Mouse (Mus musculus) neural tube, embryonic 13.5 days (tissue): ENCODE results near the gene Klf13. TPM values are rescaled to one million over a fixed set of nuclear protein-coding genes. Genes with fewer than 3 reads are reported as not detected.

Experiments used
- ATAC-seq: fragments of 200-750 bp; cut with Nextera tagmentation; 2 replicates; pipeline ENCODE4 v1.8.0; 2017; ENCODE audit warnings: low read depth, mild to moderate bottlenecking, moderate TSS enrichment, moderate library complexity
- H3K27ac ChIP-seq: fragments of 300-500 bp; sonication (generic); replicated peaks from 2 replicates; pipeline ENCODE4 v1.5.1; 2015; ENCODE audit warnings: moderate library complexity, mild to moderate bottlenecking, inconsistent platforms
- H3K27me3 ChIP-seq: fragments of 300-500 bp; sonication (generic); 2 replicates; pipeline ENCODE4 v1.6.1; 2015; ENCODE audit warnings: mild to moderate bottlenecking, inconsistent platforms
- H3K36me3 ChIP-seq: fragments of 300-500 bp; sonication (generic); 2 replicates; pipeline ENCODE4 v1.6.1; 2015; ENCODE audit warnings: mild to moderate bottlenecking, inconsistent platforms
- H3K4me1 ChIP-seq: fragments of 300-500 bp; sonication (generic); replicated peaks from 2 replicates; pipeline ENCODE4 v1.6.1; 2015; ENCODE audit warnings: inconsistent platforms
- H3K4me2 ChIP-seq: fragments of 300-500 bp; sonication (generic); 2 replicates; pipeline ENCODE4 v1.6.1; 2015; ENCODE audit warnings: inconsistent platforms, mild to moderate bottlenecking, moderate library complexity
- H3K4me3 ChIP-seq: fragments of 300-500 bp; sonication (generic); 2 replicates; pipeline ENCODE4 v1.5.1; 2015; ENCODE audit warnings: mild to moderate bottlenecking, inconsistent platforms
- H3K9ac ChIP-seq: fragments of 300-500 bp; sonication (generic); 2 replicates; pipeline ENCODE4 v1.6.1; 2015; ENCODE audit warnings: moderate library complexity, mild to moderate bottlenecking, inconsistent platforms
- H3K9me3 ChIP-seq: fragments of 300-500 bp; sonication (generic); 2 replicates; pipeline ENCODE4 v1.6.1; 2016; ENCODE audit warnings: inconsistent platforms
- WGBS: fragments of 180-500 bp; shearing (Covaris S2); methylation state at CpG from one replicate; pipeline ENCODE4 v1.1.7; 2015; 5-methylcytosine and 5-hydroxymethylcytosine counted together
- polyA plus RNA-seq: library from polyadenylated mRNA; unstranded; fragments of >200 nt; fragmentation: Nextera tagmentation; extraction: Ambion mirVana; gene quantifications from 2 replicates; pipeline ENCODE4 v1.2.1, GENCODE M21; 2015

Klf13 gene
- polyA plus RNA-seq, 1 experiment from 2014 or later = 32.5 TPM

DNA sequence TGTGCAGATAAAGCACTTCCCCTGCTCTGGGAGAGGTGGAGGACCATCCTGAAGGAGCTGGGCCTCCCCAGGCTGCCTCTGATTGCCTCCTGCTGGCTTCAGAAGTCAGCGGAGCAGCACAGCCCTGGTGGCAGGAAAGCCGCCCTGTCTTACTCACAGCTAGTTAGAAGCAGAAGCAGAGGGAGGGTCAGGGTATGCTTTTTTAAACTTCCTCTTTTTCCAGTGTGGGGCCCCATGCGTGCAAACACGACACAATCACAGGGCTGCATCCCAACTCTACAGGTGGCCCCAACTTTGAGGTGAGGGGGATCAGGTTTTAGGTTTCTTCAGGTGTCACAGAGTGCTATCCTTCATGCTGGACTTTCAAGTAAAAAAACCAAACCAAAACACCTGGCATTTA lies 27.8 kb downstream of the Klf13 start:
- WGBS = 46% methylated on average over 4 of the region's 4 CpGs
- Histone ChIP-seq H3K9ac (no peak overlapping the region), H3K27ac (peak overlapping the region; percentile 67; the same call in 1 of the 2 replicates)

DNA sequence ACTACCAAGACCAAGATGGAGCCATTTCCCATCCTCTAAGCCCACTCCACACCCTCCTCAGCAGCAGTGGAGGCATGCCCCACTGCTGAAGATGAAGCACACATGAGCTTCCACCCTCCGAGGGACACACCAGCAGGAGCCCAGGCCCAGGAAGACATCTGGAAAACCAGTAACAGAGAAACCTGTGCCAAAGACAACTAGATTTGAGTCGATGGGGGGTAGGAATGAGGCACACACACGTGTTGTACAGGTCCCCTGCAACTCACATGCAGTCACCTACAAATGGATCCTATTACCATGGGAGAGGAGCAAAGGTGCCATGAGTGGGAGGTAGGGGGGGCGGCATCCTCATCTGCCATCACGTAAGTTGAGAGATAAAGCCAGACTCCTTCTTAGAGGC lies 28.5 kb downstream of the Klf13 start:
- Histone ChIP-seq H3K4me1 (peaks cover 69% of the 10 kb centered on the region), H3K4me2 (no peak overlapping the region), H3K9ac (no peak overlapping the region), H3K9me3 (no peaks in the 10 kb centered on the region), H3K27me3 (no peaks in the 10 kb centered on the region), H3K27ac (no peak overlapping the region), H3K36me3 (no peaks in the 10 kb centered on the region), H3K4me3 (no peak overlapping the region)
- no peak for ATAC-seq
- 72% methylated on average over 5 of the region's 5 CpGs for WGBS

More for the DNA sequence above, 27.8 kb downstream of the Klf13 start:
- ATAC-seq = no peak
- no peak overlapping the region for H3K4me3 ChIP-seq
- H3K4me1 ChIP-seq = peaks cover 69% of the 10 kb centered on the region
- H3K36me3 ChIP-seq = no peaks in the 10 kb centered on the region
- H3K4me2 ChIP-seq = no peak overlapping the region
- no peaks in the 10 kb centered on the region for H3K9me3 ChIP-seq
- H3K27me3 ChIP-seq = no peaks in the 10 kb centered on the region

DNA sequence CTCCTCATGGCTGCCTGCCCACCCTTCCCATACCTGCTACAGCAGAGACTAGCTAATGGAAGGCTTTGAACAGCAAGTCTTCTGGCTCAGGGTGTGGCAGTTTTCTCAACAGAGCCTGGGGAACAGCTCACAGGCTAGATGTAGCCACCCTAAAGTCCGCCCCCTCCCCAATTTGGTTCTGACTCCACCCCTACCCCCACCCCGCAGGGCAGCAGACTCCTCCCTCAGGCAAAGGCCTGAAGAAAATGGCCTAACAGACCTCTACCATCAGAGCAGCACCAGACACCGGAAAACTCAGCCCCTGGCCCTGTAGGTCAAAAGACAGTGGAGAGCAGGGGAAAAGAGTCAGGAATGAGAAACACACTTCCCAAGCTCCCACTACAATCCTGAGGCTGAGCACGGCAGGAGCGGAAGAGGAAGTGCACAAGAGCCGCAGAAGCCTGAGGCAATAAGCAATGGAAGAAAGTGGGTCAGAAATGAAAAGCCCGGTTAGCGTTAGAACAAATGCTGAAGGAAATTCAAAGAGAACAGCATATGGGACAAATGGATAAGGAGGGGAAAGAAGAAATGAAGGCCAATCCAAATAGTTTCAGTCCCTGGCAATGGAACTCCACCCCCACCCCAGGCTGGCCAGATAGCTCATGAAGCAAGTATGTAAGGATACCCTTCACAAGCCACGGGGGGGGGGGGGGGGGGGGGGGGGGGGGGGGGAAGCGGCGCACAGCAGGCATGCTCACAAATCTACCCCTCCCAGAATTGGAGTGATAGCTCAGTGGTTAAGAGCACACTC lies 30.0 kb downstream of the Klf13 start:
- Histone ChIP-seq H3K4me2 (no peak overlapping the region), H3K27ac (peak overlapping the region; percentile 43), H3K9me3 (no peaks in the 10 kb centered on the region), H3K4me3 (no peak overlapping the region), H3K4me1 (peaks cover 61% of the 10 kb centered on the region), H3K36me3 (no peaks in the 10 kb centered on the region), H3K27me3 (no peaks in the 10 kb centered on the region), H3K9ac (0 out of 2 replicates have a peak overlapping the region, but pooled peaks have one; percentile 26)
- ATAC-seq = no peak
- 39% methylated on average over 11 of the region's 11 CpGs for WGBS

DNA sequence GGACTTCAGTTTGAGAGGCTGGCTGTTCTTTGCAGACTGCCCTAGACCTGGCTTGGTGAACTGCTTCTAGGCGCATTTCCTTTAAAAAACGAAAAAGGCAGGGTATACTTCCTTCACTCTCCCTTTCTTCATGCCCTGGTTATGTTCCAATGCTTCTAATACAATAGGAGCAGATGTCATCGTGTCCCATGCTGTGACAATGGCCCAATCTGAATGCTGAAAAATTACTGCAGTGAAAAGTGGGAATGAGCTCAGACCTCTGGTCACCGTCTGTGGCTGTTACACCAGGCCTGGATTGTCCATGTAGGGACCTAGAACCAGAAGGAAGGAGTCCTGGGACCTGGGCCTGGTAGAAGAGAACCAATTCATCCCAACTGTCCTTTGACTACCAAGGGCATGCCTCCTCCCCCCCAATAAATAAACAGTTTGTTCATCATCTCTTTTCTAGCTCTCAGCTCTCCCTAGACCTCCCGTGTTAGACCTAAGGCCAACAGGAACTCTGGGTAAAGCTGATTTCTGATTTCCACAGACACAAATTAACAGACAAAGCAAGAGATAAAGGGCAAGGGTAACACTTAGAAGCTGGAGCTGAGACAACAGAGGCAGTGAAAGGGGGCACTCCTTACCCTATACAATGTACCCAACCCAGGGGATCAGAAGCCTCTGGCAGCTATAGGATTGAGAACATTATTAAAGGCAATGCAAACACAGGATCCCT lies 30.8 kb downstream of the Klf13 start:
- ATAC-seq = no peak
- Histone ChIP-seq H3K4me1 (peaks cover 61% of the 10 kb centered on the region), H3K27ac (peak overlapping the region; percentile 43; the same call in 1 of the 2 replicates)

DNA sequence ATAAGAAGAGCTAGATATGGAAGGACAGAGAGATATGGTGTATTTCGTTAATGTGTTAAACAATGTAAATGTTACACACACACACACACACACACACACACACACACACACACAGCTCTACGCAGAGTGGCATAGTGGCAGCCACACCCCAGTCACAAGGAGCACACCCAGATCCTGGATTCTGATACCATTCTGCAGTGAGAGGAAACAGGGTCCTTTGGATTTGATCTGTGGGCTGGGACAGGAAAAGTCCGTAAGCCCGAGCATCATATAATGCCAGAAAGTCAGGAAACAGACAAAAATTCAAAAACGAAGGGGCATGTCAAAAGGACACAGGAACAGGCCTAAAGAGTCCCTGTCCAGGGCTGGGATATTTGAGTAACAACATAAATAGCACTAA lies 33.1 kb downstream of the Klf13 start:
- H3K4me3 ChIP-seq = no peak overlapping the region
- H3K4me1 ChIP-seq = peaks cover 56% of the 10 kb centered on the region
- no peaks in the 10 kb centered on the region for H3K9me3 ChIP-seq
- 83% methylated on average over 5 of the region's 5 CpGs for WGBS
- no peak overlapping the region for H3K4me2 ChIP-seq
- H3K27ac ChIP-seq = no peak overlapping the region
- H3K36me3 ChIP-seq = no peaks in the 10 kb centered on the region
- ATAC-seq = no peak
- H3K27me3 ChIP-seq = no peaks in the 10 kb centered on the region
- no peak overlapping the region for H3K9ac ChIP-seq

More for the DNA sequence above, 30.8 kb downstream of the Klf13 start:
- 80% methylated on average over 5 of the region's 5 CpGs for WGBS
- Histone ChIP-seq H3K9ac (no peak overlapping the region), H3K4me3 (no peak overlapping the region), H3K4me2 (no peak overlapping the region), H3K9me3 (no peaks in the 10 kb centered on the region), H3K27me3 (no peaks in the 10 kb centered on the region), H3K36me3 (no peaks in the 10 kb centered on the region)

DNA sequence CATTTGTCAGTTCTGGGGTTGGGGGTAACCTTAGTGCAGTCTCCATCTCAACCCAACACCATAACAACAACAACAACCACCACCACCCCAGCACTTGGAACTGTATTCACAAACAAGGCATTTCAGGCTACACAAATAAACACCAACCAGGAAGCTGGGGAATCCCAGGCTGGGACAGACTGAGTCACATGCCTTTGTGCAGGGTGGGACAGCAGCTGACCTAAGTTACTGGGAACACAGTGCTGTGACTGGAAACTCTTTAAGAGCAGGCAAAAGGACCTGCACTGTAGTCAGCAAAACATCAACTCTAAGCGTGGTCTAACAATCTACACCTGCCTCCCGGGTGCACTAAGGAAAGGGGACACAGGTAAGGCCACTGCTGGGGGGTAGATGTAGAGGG lies 33.5 kb downstream of the Klf13 start:
- 93% methylated on average over 2 of the region's 2 CpGs for WGBS
- peaks cover 56% of the 10 kb centered on the region for H3K4me1 ChIP-seq
- no peaks in the 10 kb centered on the region for H3K9me3 ChIP-seq

DNA sequence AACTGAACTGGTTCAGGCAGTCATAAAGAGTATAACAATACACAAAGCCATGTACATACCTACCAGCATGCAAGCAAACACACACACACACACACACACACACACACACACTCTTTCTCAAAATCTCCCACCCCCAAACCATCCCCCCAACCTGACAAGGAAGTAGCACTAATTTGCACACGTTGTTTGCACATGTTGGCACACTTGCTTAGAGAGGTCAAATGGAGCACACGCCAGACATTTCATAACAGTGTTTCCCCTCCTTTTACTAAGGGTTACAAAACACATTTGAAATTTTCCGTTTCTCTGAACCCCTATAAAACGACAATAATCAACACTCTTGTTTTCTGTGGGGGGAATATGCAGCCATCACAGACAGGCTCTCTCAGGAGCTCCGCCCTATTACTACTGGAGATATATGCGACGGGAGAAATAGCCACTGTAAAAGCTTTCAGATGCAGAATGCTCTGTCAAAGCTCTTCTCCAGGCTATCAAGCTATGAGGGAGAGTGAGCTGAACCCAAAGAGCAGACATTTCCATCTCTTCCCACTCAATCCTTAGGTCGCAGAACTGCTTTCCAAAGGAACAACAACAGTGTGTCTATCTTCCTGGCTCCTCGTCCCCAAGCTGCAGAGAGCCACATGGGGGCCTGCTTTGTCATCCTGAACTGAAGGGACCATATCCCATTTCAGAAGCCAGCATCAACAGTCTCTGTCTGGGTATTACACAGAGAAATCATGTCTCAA lies 34.9 kb downstream of the Klf13 start:
- H3K9me3 ChIP-seq = no peaks in the 10 kb centered on the region
- H3K4me2 ChIP-seq = no peak overlapping the region
- no peaks in the 10 kb centered on the region for H3K36me3 ChIP-seq
- H3K27me3 ChIP-seq = no peaks in the 10 kb centered on the region
- no peak overlapping the region for H3K9ac ChIP-seq
- WGBS = 65% methylated on average over 9 of the region's 9 CpGs
- H3K4me3 ChIP-seq = no peak overlapping the region
- ATAC-seq = no peak
- no peak overlapping the region for H3K27ac ChIP-seq
- H3K4me1 ChIP-seq = peaks cover 54% of the 10 kb centered on the region

More for the DNA sequence above, 33.5 kb downstream of the Klf13 start:
- H3K27me3 ChIP-seq = no peaks in the 10 kb centered on the region
- H3K36me3 ChIP-seq = no peaks in the 10 kb centered on the region
- H3K4me2 ChIP-seq = no peak overlapping the region
- no peak overlapping the region for H3K27ac ChIP-seq
- H3K4me3 ChIP-seq = no peak overlapping the region
- H3K9ac ChIP-seq = no peak overlapping the region
- ATAC-seq = no peak

DNA sequence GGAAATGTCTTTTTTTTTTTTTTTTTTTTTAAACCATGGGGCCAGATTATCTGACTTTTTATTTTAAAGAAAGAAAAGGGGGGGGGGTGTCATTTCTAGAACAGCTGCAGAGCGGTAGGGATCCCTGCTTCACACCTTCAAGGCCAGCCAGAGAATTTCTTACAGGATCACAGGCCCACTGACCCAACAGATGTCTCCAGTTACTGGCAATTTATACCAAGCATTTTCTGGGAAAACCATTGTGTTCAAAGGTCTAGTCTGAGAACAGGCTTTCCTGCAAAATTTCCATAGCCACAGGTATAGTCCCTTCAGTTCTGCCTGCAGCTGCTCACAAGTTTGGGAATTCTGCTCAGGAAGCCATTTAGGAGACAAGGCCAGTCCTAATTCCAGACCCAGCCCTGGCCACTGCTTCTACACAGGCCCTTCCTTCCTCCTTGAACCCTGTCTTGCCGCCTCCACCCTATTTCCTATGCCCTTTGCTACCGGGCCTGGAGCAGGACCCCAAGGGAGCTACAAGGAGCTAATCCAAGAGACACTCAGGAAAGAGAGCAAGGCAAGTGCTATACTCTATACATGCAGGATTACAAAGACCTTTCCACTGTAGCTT lies 36.0 kb downstream of the Klf13 start:
- 71% methylated on average over 3 of the region's 3 CpGs for WGBS
- Histone ChIP-seq H3K27ac (no peak overlapping the region; the same call in 1 of the 2 replicates), H3K9me3 (no peaks in the 10 kb centered on the region), H3K4me3 (no peak overlapping the region), H3K4me2 (no peak overlapping the region), H3K4me1 (peaks cover 51% of the 10 kb centered on the region), H3K27me3 (no peaks in the 10 kb centered on the region), H3K36me3 (no peaks in the 10 kb centered on the region), H3K9ac (no peak overlapping the region)
- no peak for ATAC-seq

DNA sequence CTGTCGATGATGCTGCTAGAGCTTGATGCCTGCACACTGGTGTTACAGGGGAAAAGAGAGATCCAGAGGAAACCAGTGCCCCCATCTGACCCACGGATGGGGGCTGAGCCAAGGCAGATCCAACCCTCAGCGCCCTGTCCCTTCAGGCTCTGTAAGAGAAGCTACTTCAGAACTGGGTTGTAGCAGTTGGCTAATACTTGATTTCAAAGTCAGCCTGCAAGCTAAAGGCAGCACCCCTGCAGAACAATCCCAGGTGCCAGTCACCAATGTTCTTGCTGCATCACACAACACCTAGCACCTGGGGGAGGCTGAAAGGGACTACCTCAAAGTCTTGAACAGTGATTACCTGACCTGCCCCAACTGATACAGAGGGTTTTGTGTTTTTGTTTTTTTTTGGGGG lies 36.8 kb downstream of the Klf13 start:
- ATAC-seq = no peak
- H3K4me3 ChIP-seq = no peak overlapping the region
- no peaks in the 10 kb centered on the region for H3K36me3 ChIP-seq
- WGBS = 75% methylated on average over 3 of the region's 3 CpGs
- no peak overlapping the region for H3K9ac ChIP-seq
- no peak overlapping the region for H3K27ac ChIP-seq
- H3K9me3 ChIP-seq = no peaks in the 10 kb centered on the region
- no peak overlapping the region for H3K4me2 ChIP-seq
- no peaks in the 10 kb centered on the region for H3K27me3 ChIP-seq
- H3K4me1 ChIP-seq = peaks cover 56% of the 10 kb centered on the region

DNA sequence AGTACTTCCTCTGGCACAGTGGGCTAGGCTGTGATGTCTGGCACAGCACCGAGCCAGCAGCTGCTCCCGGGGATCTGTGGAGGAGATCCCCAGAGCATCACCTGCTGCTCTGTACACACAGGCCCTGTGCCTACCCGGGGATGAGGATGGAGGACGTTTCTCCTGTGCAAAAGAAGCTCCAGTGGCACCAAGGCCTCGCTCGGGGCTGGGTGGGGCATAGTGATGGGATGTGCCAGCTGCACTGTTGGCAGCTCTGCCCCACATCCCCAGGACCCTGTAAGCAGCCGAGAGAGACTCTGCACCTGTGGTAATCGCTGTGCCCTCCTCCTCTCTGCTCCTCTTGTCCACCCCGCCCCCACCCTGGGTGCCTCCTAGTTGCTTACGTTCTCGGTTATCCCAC lies 37.4 kb downstream of the Klf13 start:
- ATAC-seq = 0 out of 2 replicates have a peak, but pooled peaks have one; percentile 9
- no peak overlapping the region for H3K4me2 ChIP-seq
- no peaks in the 10 kb centered on the region for H3K27me3 ChIP-seq
- peak overlapping the region; percentile 20; the same call in 1 of the 2 replicates for H3K27ac ChIP-seq
- H3K4me1 ChIP-seq = peaks cover 62% of the 10 kb centered on the region
- no peak overlapping the region for H3K9ac ChIP-seq
- no peak overlapping the region for H3K4me3 ChIP-seq
- H3K9me3 ChIP-seq = no peaks in the 10 kb centered on the region
- no peaks in the 10 kb centered on the region for H3K36me3 ChIP-seq
- WGBS = 54% methylated on average over 11 of the region's 11 CpGs

DNA sequence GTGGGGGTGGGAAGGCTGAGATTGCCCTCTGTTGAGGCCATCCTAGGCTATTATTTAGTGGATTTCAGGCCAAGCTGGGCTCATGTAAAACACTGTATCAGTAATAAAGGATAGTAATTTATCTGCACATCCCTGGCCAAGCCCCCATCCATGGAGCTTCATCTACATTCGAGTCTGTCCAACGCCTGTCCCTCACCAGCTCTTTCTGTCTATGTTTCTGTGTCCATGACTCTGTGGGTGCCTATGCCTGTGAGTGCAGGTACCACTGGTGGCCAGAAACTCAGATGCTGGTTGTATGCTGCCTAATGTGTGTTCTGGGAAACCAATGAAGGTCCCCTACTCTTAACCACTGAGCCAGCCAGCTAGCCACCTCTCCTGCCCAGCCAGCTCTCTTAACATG lies 38.3 kb downstream of the Klf13 start:
- Histone ChIP-seq H3K36me3 (no peaks in the 10 kb centered on the region), H3K9ac (no peak overlapping the region), H3K27me3 (no peaks in the 10 kb centered on the region), H3K9me3 (no peaks in the 10 kb centered on the region), H3K27ac (0 out of 2 replicates have a peak overlapping the region, but pooled peaks have one; percentile 2), H3K4me3 (no peak overlapping the region), H3K4me2 (no peak overlapping the region), H3K4me1 (peaks cover 66% of the 10 kb centered on the region)
- 86% methylated on average over 2 of the region's 2 CpGs for WGBS
- no peak for ATAC-seq
